Mouse (Mus musculus) brain, embryonic 14.5 days (tissue): ENCODE results near the gene Pfkm.

ENCODE experiments used
- CTCF ChIP-seq: fragments of 200-500 bp; IDR thresholded peaks from 2 replicates; pipeline ENCODE4 v1.5.1; 2012; ENCODE audit warnings: inconsistent platforms, mild to moderate bottlenecking, moderate library complexity, borderline replicate concordance; ENCODE audit not compliant: insufficient read depth, insufficient read length; ENCODE audit errors: extremely low read depth
- POLR2A ChIP-seq: fragments of 200-500 bp; IDR thresholded peaks from 2 replicates; pipeline ENCODE4 v1.6.1; 2012; ENCODE audit warnings: mild to moderate bottlenecking, inconsistent platforms, borderline replicate concordance; ENCODE audit not compliant: poor library complexity, insufficient read depth, insufficient read length, severe bottlenecking; ENCODE audit errors: extremely low read depth

DNA sequence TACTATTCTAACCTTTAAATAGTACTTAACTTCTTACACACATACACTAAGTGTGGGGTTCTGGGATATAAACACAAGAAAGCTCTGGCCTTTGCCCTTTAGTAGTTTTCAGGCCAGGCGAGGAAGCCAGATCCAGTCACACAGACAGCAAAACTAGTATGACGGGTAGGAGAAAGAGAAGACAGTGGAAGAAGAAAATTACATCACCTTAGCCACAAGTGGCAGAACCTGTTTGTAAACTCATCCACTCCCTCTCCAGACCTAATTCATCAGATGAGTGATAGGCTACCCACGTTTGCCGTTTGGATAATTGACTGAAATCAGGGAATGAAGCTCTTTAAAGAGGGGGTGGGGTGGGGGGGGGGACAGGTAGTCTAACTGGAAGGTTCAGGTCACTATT lies 548 bp upstream of the Pfkm start:
- TF ChIP-seq CTCF (no peak), POLR2A (no peak)
